Mouse (Mus musculus) ES-Bruce4 (cell line): ENCODE results near the gene Plrg1.

Experiments used
- CTCF ChIP-seq: IDR thresholded peaks from one replicate; pipeline ENCODE4 v1.8.1; 2011; ENCODE audit warnings: low read depth, low read length
- EP300 ChIP-seq: IDR thresholded peaks from 2 replicates; pipeline ENCODE4 v1.6.1; 2011; ENCODE audit warnings: low read depth, low read length; ENCODE audit not compliant: insufficient read depth
- POLR2A ChIP-seq: IDR thresholded peaks from one replicate; pipeline ENCODE4 v1.8.1; 2011; ENCODE audit warnings: low read length; ENCODE audit not compliant: insufficient read depth

DNA sequence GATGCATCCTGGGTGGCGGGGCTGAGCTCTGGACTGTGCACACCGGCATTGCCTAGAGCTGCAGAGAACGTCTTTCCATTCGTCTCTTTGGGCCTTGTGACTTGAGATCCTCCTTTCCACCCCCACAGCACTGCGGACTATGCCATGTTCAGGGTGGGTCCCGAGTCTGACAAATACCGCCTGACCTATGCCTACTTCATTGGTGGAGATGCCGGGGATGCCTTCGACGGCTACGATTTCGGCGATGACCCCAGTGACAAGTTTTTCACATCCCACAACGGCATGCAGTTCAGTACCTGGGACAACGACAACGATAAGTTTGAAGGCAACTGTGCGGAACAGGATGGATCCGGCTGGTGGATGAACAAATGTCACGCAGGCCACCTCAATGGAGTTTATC lies 42.7 kb upstream of the Plrg1 start:
- TF ChIP-seq POLR2A (no peak), CTCF (no peak), EP300 (no peak)
